Mouse (Mus musculus): ENCODE measurements at regions not wholly inside any gene's neighbourhood (a gene's known extent, or its start where the extent isn't known, plus 50 kb on each side); places are given as distances from the start of the nearest gene placed in this dataset.

DNA sequence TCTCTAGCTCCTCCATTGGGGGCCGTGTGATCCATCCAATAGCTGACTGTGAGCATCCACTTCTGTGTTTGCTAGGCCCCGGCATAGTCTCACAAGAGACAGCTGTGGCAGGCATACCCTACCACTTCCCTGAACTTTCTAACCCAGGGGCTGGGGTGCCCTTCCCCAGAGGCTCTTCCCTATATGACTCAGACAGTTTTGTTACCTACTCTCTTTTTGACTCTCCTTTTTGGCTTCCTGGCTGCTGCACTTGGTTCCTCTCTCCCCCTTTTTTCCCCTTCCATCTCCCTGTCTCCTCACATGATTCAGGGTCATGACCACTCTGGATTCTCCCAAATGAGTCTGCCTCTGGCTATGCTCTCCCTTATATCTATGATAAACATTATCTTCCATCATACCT, 223.8 kb downstream of the Papss1 start:
- no peak for TF ChIP-seq POLR2A (IDR thresholded peaks at IDR 0.05; ENCODE audit: borderline replicate concordance, low read depth, low read length)
- no peak for TF ChIP-seq CTCF (IDR thresholded peaks at IDR 0.05; ENCODE audit: low read depth, low read length)
